Mouse (Mus musculus): ENCODE data around the gene Ubap2l.

GRCm38 (mm10) chr3:89966946-89967345, 85.5 kb downstream of the Ubap2l start:
- TF ChIP-seq CTCF (IDR thresholded peaks at IDR 0.05; ENCODE audit: control insufficient read depth, insufficient read depth, low read length) = peak; percentile 32; the same call in 1 of the 2 replicates
- TF ChIP-seq POLR2A (IDR thresholded peaks at IDR 0.05; ENCODE audit: borderline replicate concordance, control insufficient read depth, low read depth, low read length) = no peak
